Mouse (Mus musculus) myocyte (in vitro differentiated cells): ENCODE measurements at regions not wholly inside any gene's neighbourhood (a gene's known extent, or its start where the extent isn't known, plus 50 kb on each side); places are given as distances from the start of the nearest gene placed in this dataset.

Experiments
- H3K27me3 ChIP-seq: one replicate; pipeline ENCODE4 v1.6.1; 2011; ENCODE audit not compliant: control insufficient read depth, insufficient read depth, insufficient read length
- H3K36me3 ChIP-seq: one replicate; pipeline ENCODE4 v1.6.1; 2011; ENCODE audit not compliant: control insufficient read depth, insufficient read depth
- H3K4me2 ChIP-seq: one replicate; pipeline ENCODE4 v1.6.1; 2011; ENCODE audit warnings: low read depth, control low read depth
- H3K4me3 ChIP-seq: one replicate; pipeline ENCODE4 v1.5.1; 2011; ENCODE audit warnings: mild to moderate bottlenecking, control low read depth, moderate library complexity
- H3K79me2 ChIP-seq: one replicate; pipeline ENCODE4 v1.6.1; 2011; ENCODE audit not compliant: control insufficient read depth, insufficient read depth
- H3ac ChIP-seq: one replicate; pipeline ENCODE4 v1.6.1; 2011; ENCODE audit not compliant: control insufficient read depth, insufficient read length
- CEBPB ChIP-seq: IDR thresholded peaks from 2 replicates; pipeline ENCODE4 v1.6.1; 2011; ENCODE audit warnings: mild to moderate bottlenecking, moderate library complexity; ENCODE audit not compliant: poor library complexity, insufficient read depth, severe bottlenecking
- E2F4 ChIP-seq: IDR thresholded peaks from one replicate; pipeline ENCODE4 v1.6.1; 2011; ENCODE audit warnings: mild to moderate bottlenecking, control low read depth, moderate library complexity; ENCODE audit not compliant: insufficient read depth
- MAX ChIP-seq: IDR thresholded peaks from one replicate; pipeline ENCODE4 v1.6.1; 2011; ENCODE audit warnings: low read depth, mild to moderate bottlenecking, control low read depth
- MYOD1 ChIP-seq, 3 experiments: IDR thresholded peaks; one replicate each; pipeline ENCODE4 v1.6.1; 2011; ENCODE audit warnings: control low read depth in 2 of 3, low read depth in 2 of 3, mild to moderate bottlenecking in 2 of 3, moderate library complexity in 1 of 3; ENCODE audit not compliant: insufficient read length in 2 of 3, control insufficient read depth in 1 of 3
- MYOG ChIP-seq, 3 experiments: IDR thresholded peaks; one replicate each; pipeline ENCODE4 v1.6.1; 2011; ENCODE audit warnings: control low read depth in 2 of 3, low read depth in 2 of 3, mild to moderate bottlenecking in 2 of 3; ENCODE audit not compliant: insufficient read length in 2 of 3, control insufficient read depth in 1 of 3, insufficient read depth in 1 of 3
- POLR2A ChIP-seq: IDR thresholded peaks from one replicate; pipeline ENCODE4 v1.6.1; 2011; ENCODE audit warnings: low read depth, mild to moderate bottlenecking, control low read depth, moderate library complexity; ENCODE audit not compliant: insufficient read length
- POLR2AphosphoS2 ChIP-seq: IDR thresholded peaks from one replicate; pipeline ENCODE4 v1.6.1; 2011; ENCODE audit warnings: low read depth, control low read depth; ENCODE audit not compliant: insufficient read length
- REST ChIP-seq: IDR thresholded peaks from one replicate; pipeline ENCODE4 v1.6.1; 2011; ENCODE audit warnings: mild to moderate bottlenecking, control low read depth, moderate library complexity; ENCODE audit not compliant: insufficient read depth, insufficient read length
- SRF ChIP-seq: IDR thresholded peaks from one replicate; pipeline ENCODE4 v1.6.1; 2011; ENCODE audit warnings: low read depth; ENCODE audit not compliant: control insufficient read depth, insufficient read length
- TCF12 ChIP-seq: IDR thresholded peaks from one replicate; pipeline ENCODE4 v1.6.1; 2011; ENCODE audit warnings: mild to moderate bottlenecking, control low read depth; ENCODE audit not compliant: poor library complexity, insufficient read depth, severe bottlenecking
- TCF3 ChIP-seq: IDR thresholded peaks from one replicate; pipeline ENCODE4 v1.6.1; 2011; ENCODE audit warnings: low read depth, control low read depth; ENCODE audit not compliant: insufficient read length
- USF1 ChIP-seq: IDR thresholded peaks from one replicate; pipeline ENCODE4 v1.6.1; 2011; ENCODE audit warnings: low read depth, mild to moderate bottlenecking, control low read depth, moderate library complexity

- Histone ChIP-seq H3K79me2 (no peaks in the 10 kb centered on the region), H3K4me3 (no peak overlapping the region), H3ac (no peak overlapping the region), H3K36me3 (no peaks in the 10 kb centered on the region), H3K4me2 (no peak overlapping the region), H3K27me3 (no peaks in the 10 kb centered on the region)
- TF ChIP-seq E2F4 (no peak), MYOG (IDR thresholded peaks at IDR 0.05; ENCODE audit: control insufficient read depth in 1 of 3, insufficient read depth in 1 of 3, insufficient read length in 2 of 3, low read depth in 2 of 3) (no peak), USF1 (no peak), MAX (no peak), CEBPB (no peak), TCF12 (no peak), TCF3 (no peak), POLR2A (no peak), SRF (no peak), REST (no peak), MYOD1 (IDR thresholded peaks at IDR 0.05; ENCODE audit: control insufficient read depth in 1 of 3, insufficient read length in 2 of 3, low read depth in 2 of 3) (no peak), POLR2AphosphoS2 (no peak)
These were observed 163.7 kb downstream of the Pten start for GRCm38 (mm10) chr19:32921021-32921420.

- H3K4me2 ChIP-seq: no peak overlapping the region
- no peak for TF ChIP-seq E2F4
- no peaks in the 10 kb centered on the region for H3K27me3 ChIP-seq
- H3K4me3 ChIP-seq: no peak overlapping the region
- H3K36me3 ChIP-seq: no peaks in the 10 kb centered on the region
- H3ac ChIP-seq: no peak overlapping the region
- H3K79me2 ChIP-seq: no peaks in the 10 kb centered on the region
These were observed 166.6 kb downstream of the Pten start for GRCm38 (mm10) chr19:32923911-32924310.

- H3K79me2 ChIP-seq: no peaks in the 10 kb centered on the region
- no peaks in the 10 kb centered on the region for H3K36me3 ChIP-seq
- no peaks in the 10 kb centered on the region for H3K27me3 ChIP-seq
- H3K4me3 ChIP-seq: no peak overlapping the region
- no peak overlapping the region for H3ac ChIP-seq
- TF ChIP-seq POLR2AphosphoS2 (no peak), USF1 (no peak), MAX (no peak)
- no peak overlapping the region for H3K4me2 ChIP-seq
These were observed 168.6 kb downstream of the Pten start for GRCm38 (mm10) chr19:32925628-32926505.

GRCm38 (mm10) chr19:32926571-32926970 lies 169.3 kb downstream of the Pten start:
- Histone ChIP-seq H3K36me3 (no peaks in the 10 kb centered on the region), H3K27me3 (no peaks in the 10 kb centered on the region), H3K4me2 (no peak overlapping the region), H3ac (no peak overlapping the region), H3K4me3 (no peak overlapping the region), H3K79me2 (no peaks in the 10 kb centered on the region)
- no peak for TF ChIP-seq POLR2A
- no peak for TF ChIP-seq POLR2AphosphoS2
- TF ChIP-seq TCF3: no peak
- no peak for TF ChIP-seq REST
- no peak for TF ChIP-seq SRF
- TF ChIP-seq TCF12: no peak
- TF ChIP-seq MYOG (IDR thresholded peaks at IDR 0.05; ENCODE audit: control insufficient read depth in 1 of 3, insufficient read depth in 1 of 3, insufficient read length in 2 of 3, low read depth in 2 of 3): no peak

- Histone ChIP-seq H3K4me2 (no peak overlapping the region), H3K79me2 (no peaks in the 10 kb centered on the region), H3K36me3 (no peaks in the 10 kb centered on the region), H3K4me3 (no peak overlapping the region), H3K27me3 (no peaks in the 10 kb centered on the region), H3ac (no peak overlapping the region)
- TF ChIP-seq POLR2A (no peak), MYOD1 (IDR thresholded peaks at IDR 0.05; ENCODE audit: control insufficient read depth in 1 of 3, insufficient read length in 2 of 3, low read depth in 2 of 3) (no peak), MAX (no peak), REST (no peak), TCF12 (no peak), USF1 (no peak), POLR2AphosphoS2 (no peak), TCF3 (no peak), E2F4 (no peak), MYOG (IDR thresholded peaks at IDR 0.05; ENCODE audit: control insufficient read depth in 1 of 3, insufficient read depth in 1 of 3, insufficient read length in 2 of 3, low read depth in 2 of 3) (no peak), CEBPB (no peak), SRF (no peak)
These were observed 176.4 kb downstream of the Pten start for GRCm38 (mm10) chr19:32933676-32934075.
